Mouse (Mus musculus) liver, adult 2 months (tissue): Measurements from ENCODE around the gene Zbtb48.

ENCODE experiments used
- CTCF ChIP-seq: fragments of 200-500 bp; IDR thresholded peaks from 2 replicates; pipeline ENCODE4 v1.5.1; 2011; ENCODE audit warnings: low read depth, low read length, control low read depth
- POLR2A ChIP-seq: fragments of 200-500 bp; IDR thresholded peaks from 2 replicates; pipeline ENCODE4 v1.6.1; 2011; ENCODE audit warnings: low read length, control low read depth; ENCODE audit not compliant: insufficient read depth; ENCODE audit errors: extremely low read depth

DNA sequence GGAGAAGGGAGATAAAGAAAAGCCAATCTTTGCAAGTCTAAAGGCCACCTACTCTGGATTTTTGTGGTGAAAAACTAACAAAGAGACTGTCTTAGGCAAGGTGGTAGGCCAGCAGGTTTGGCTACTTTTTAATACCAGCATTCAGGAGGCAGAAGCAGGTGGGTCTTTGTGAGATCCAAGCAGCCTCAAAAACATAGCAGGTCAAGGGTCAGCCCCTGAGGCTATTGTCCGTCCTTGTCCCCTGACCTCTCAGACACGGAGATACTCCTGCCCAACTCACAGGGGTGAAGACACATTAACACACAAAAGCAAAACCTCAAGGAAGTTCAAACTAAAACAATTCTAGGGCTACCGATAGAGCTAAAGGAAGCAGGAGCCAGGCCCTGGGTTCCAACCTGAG is 20.7 kb downstream of the Zbtb48 start:
- TF ChIP-seq POLR2A (no peak), CTCF (no peak)
